Mouse (Mus musculus): ENCODE results near the gene Nynrin. TPM values are rescaled to one million over a fixed set of nuclear protein-coding genes. Genes with fewer than 3 reads are reported as not detected.

Nynrin gene
- total and polyA plus RNA-seq, 3 experiments, result not detected

DNA sequence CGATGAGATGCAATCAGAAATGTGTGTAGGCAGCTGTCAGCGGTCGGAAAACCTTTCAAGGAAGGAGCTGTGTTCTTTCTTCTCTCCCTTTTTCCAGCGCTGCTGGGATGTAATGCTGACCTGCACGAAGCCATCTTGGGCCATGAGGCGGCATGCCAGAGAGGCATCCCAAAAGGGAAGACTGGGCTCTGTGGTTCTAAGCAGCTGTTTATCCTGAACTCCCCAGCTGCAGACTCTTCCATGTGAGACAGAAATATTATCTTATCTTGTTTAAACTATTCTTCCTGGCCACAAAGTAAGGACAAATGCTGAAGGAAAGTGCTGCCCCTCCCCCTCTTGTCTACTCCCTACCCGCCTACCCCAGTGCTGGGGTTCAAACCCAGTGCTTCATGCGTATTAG lies 27.2 kb downstream of the Nynrin start:
- H3K4me3 ChIP-seq (ENCODE audit: control insufficient read depth in 1 of 2, insufficient read depth in 1 of 2, low read depth in 2 of 2, low read length in 2 of 2), result no peak overlapping the region
- H3K9me3 ChIP-seq (replicated peaks; ENCODE audit: insufficient read depth, low read length), result no peaks in the 10 kb centered on the region
- H3K4me1 ChIP-seq (ENCODE audit: control insufficient read depth in 1 of 2, insufficient read depth in 2 of 2, low read length in 2 of 2), result peaks cover 4 to 29% of the 10 kb centered on the region in 2 experiments
- peak; percentile 64 for DNase-seq (ENCODE audit: low read depth, low spot score)
- peaks cover 0 to 7% of the 10 kb centered on the region in 2 experiments; a peak in 2 of 4 replicates for H3K36me3 ChIP-seq (ENCODE audit: control insufficient read depth in 1 of 2, insufficient read depth in 2 of 2, low read length in 2 of 2)
- H3K27ac ChIP-seq (ENCODE audit: control insufficient read depth, low read depth, low read length), result no peak overlapping the region
- peaks cover 4% of the 10 kb centered on the region; the same call in 1 of the 2 replicates for H3K79me2 ChIP-seq (ENCODE audit: control insufficient read depth, insufficient read depth, low read length, poor library complexity)
- no peaks in the 10 kb centered on the region for H3K27me3 ChIP-seq (ENCODE audit: control insufficient read depth in 1 of 2, insufficient read depth in 2 of 2, low read length in 2 of 2)
- no peak overlapping the region for H3K9ac ChIP-seq (ENCODE audit: control insufficient read depth, low read depth, low read length, poor library complexity, severe bottlenecking)
- no peak for TF ChIP-seq ZKSCAN1 (IDR thresholded peaks at IDR 0.05; ENCODE audit: low read depth, low read length)
- TF ChIP-seq MAFK (IDR thresholded peaks at IDR 0.05; ENCODE audit: borderline replicate concordance, low read depth, low read length), result 0 out of 2 replicates have a peak, but pooled peaks have one; percentile 40
- no peak for TF ChIP-seq JUND (IDR thresholded peaks at IDR 0.05; ENCODE audit: low read depth, low read length)
- no peak for TF ChIP-seq MAX (IDR thresholded peaks at IDR 0.05; ENCODE audit: low read length)
- peak; percentile 44; the same call in 1 of the 2 replicates for TF ChIP-seq MYC (IDR thresholded peaks at IDR 0.05; ENCODE audit: low read depth, low read length)
- TF ChIP-seq MAZ (IDR thresholded peaks at IDR 0.05; ENCODE audit: low read depth, low read length), result peak; percentile 55
- TF ChIP-seq RAD21 (IDR thresholded peaks at IDR 0.05; ENCODE audit: low read depth, low read length), result no peak
- no peak for TF ChIP-seq USF2 (IDR thresholded peaks at IDR 0.05; ENCODE audit: borderline replicate concordance in 1 of 2, insufficient read depth in 1 of 2, low read depth in 1 of 2, low read length in 2 of 2)
- no peak for TF ChIP-seq CHD1 (IDR thresholded peaks at IDR 0.05; ENCODE audit: low read depth, low read length)
- TF ChIP-seq TCF12 (IDR thresholded peaks at IDR 0.05; ENCODE audit: low read depth, low read length), result peak; percentile 95
- TF ChIP-seq ZC3H11A (IDR thresholded peaks at IDR 0.05; ENCODE audit: low read depth, low read length), result no peak
- TF ChIP-seq E2F4 (IDR thresholded peaks at IDR 0.05; ENCODE audit: borderline replicate concordance, low read depth, low read length), result no peak
- no peak for TF ChIP-seq ZMIZ1 (IDR thresholded peaks at IDR 0.05; ENCODE audit: low read depth, low read length)
- TF ChIP-seq MYB (IDR thresholded peaks at IDR 0.05; ENCODE audit: low read depth, low read length), result no peak
- no peak for TF ChIP-seq TBP (IDR thresholded peaks at IDR 0.05; ENCODE audit: low read depth, low read length)
- peak; percentile 68 for TF ChIP-seq SIN3A (IDR thresholded peaks at IDR 0.05; ENCODE audit: low read length)
- no peak for TF ChIP-seq POLR2A (IDR thresholded peaks at IDR 0.05; ENCODE audit: control insufficient read depth in 1 of 2, insufficient read depth in 1 of 2, low read depth in 1 of 2, low read length in 2 of 2, poor library complexity in 1 of 2)
- TF ChIP-seq USF1 (IDR thresholded peaks at IDR 0.05; ENCODE audit: low read depth, low read length), result no peak
- TF ChIP-seq GATA1 (IDR thresholded peaks at IDR 0.05; ENCODE audit: low read depth, low read length), result peak; percentile 80
- no peak for TF ChIP-seq UBTF (IDR thresholded peaks at IDR 0.05; ENCODE audit: borderline replicate concordance, insufficient read depth, low read depth, low read length)
- TF ChIP-seq NRF1 (IDR thresholded peaks at IDR 0.05; ENCODE audit: insufficient read depth, low read depth, low read length, poor library complexity, severe bottlenecking), result no peak
- TF ChIP-seq TAL1 (IDR thresholded peaks at IDR 0.05; ENCODE audit: low read length), result peak; percentile 76
- TF ChIP-seq ELF1 (IDR thresholded peaks at IDR 0.05; ENCODE audit: low read depth, low read length), result 0 out of 2 replicates have a peak, but pooled peaks have one; percentile 34
- no peak for TF ChIP-seq GABPA (IDR thresholded peaks at IDR 0.05; ENCODE audit: low read depth, low read length)
- TF ChIP-seq MXI1 (IDR thresholded peaks at IDR 0.05; ENCODE audit: low read depth, low read length), result 0 out of 2 replicates have a peak, but pooled peaks have one; percentile 42
- no peak for TF ChIP-seq SMC3 (IDR thresholded peaks at IDR 0.05; ENCODE audit: low read depth, low read length)
- TF ChIP-seq KAT2A (conservative IDR thresholded peaks at IDR 0.05; ENCODE audit: low read depth, low read length), result no peak
- TF ChIP-seq ETS1 (IDR thresholded peaks at IDR 0.05; ENCODE audit: low read depth, low read length), result peak; percentile 96
- no peak for TF ChIP-seq CTCF (IDR thresholded peaks at IDR 0.05 in 2 of 3, conservative IDR thresholded peaks at IDR 0.05 in 1 of 3; ENCODE audit: control insufficient read depth in 1 of 3, insufficient read depth in 1 of 3, low read depth in 2 of 3, low read length in 3 of 3, poor library complexity in 1 of 3, severe bottlenecking in 1 of 3)
- TF ChIP-seq EP300 (IDR thresholded peaks at IDR 0.05; ENCODE audit: low read depth in 1 of 2, low read length in 2 of 2), result peak; percentile 87 to 89
- TF ChIP-seq RCOR1 (IDR thresholded peaks at IDR 0.05; ENCODE audit: low read depth, low read length), result peak; percentile 50; the same call in 1 of the 2 replicates
- no peak for TF ChIP-seq NELFE (IDR thresholded peaks at IDR 0.05; ENCODE audit: low read depth, low read length)
- TF ChIP-seq HCFC1 (IDR thresholded peaks at IDR 0.05; ENCODE audit: low read depth, low read length), result no peak
- TF ChIP-seq ZNF384 (IDR thresholded peaks at IDR 0.05; ENCODE audit: low read depth, low read length), result no peak
- peak; percentile 48; the same call in 1 of the 2 replicates for TF ChIP-seq CHD2 (IDR thresholded peaks at IDR 0.05; ENCODE audit: low read length)
- TF ChIP-seq POLR2AphosphoS2 (IDR thresholded peaks at IDR 0.05; ENCODE audit: low read length), result no peak
- TF ChIP-seq BHLHE40 (IDR thresholded peaks at IDR 0.05; ENCODE audit: borderline replicate concordance, low read depth, low read length), result peak; percentile 72; the same call in 1 of the 2 replicates
- TF ChIP-seq POLR2AphosphoS5 (IDR thresholded peaks at IDR 0.05; ENCODE audit: borderline replicate concordance, low read depth, low read length), result no peak

Data from MEL (cell line).